Mouse (Mus musculus) olfactory bulb, adult 2 months (tissue): Measurements from ENCODE around the gene Pfkfb2.

Source experiments
- CTCF ChIP-seq: fragments of 200-500 bp; IDR thresholded peaks from 2 replicates; pipeline ENCODE4 v1.5.1; 2012; ENCODE audit warnings: low read depth, mild to moderate bottlenecking, low read length, moderate library complexity; ENCODE audit not compliant: insufficient read depth
- POLR2A ChIP-seq: fragments of 200-500 bp; IDR thresholded peaks from 2 replicates; pipeline ENCODE4 v1.6.1; 2012; ENCODE audit warnings: mild to moderate bottlenecking, low read depth, low read length, moderate library complexity; ENCODE audit not compliant: insufficient read depth

DNA sequence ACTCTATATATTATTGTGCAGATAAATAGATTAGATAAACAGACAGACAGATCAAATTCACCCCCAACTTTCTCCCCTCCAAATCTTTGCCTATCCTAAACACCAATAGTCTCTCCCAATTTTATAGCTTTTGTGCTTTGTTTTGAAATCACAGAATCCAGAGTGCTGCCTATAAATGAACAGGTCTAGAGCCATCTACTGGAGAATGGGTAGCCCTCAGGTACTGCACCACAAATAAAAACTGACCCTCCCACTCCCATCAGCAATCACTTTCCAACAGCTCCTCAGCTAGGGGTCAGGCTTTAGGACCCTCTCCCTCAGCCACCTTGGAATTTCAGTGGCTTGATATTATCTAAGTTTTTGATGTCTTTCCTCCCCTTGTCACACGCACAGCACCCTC, 47.6 kb upstream of the Pfkfb2 start:
- TF ChIP-seq POLR2A, result no peak
- no peak for TF ChIP-seq CTCF
